Mouse (Mus musculus): ENCODE data around the gene Alg3.

Gene Alg3

DNA sequence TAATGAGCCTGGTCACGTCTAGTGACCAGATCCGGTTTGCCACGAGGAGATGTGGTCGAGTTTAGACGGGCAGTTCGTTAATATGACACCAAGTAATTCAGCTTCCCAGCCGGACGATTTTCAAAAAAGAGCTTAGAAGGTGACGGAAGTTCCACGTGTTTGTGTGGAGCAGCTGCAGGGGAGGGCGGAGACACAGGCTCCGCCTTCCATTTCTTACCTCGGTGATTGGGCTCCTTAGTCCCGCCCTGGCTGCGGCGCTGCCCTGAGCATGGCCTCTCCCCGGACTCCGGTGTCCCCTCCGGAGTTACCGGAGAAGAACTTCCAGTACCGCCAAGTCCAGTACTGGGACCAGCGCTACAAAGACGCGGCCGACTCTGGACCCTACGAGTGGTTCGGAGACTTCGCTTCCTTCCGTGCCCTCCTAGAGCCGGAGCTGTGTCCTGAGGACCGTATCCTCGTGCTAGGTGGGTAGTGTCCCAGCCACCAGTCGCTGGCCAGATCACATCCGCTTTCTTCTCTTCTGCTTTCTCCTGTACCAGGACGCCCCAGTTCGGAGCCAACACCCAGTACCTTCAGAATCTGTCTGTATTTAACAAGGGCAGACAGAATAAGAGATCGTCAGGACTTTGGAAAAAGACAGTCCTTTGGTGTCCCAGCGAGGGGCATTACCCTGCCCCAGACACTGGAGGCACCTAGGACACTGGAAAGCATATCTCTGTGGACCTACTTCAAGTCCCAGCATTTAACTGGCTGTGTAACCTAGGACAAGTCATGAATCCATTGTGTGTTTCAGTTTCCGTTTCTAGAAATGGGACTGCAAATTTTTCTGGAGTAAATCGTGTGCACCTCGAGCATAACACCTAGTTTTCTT is at the start of gene Alg3, which contains the start of the genes Eef1akmt4 and Gm49333:
Alg3 (minus strand) TSS at position 379 of the 871 bp plus-strand sequence.
Eef1akmt4 (plus strand) TSS at position 237 of the 871 bp plus-strand sequence.
Gm49333 (plus strand) TSS at position 254 of the 871 bp plus-strand sequence.
- peak; percentile 93 for DNase-seq (ENCODE audit: low read depth, low spot score)

DNA sequence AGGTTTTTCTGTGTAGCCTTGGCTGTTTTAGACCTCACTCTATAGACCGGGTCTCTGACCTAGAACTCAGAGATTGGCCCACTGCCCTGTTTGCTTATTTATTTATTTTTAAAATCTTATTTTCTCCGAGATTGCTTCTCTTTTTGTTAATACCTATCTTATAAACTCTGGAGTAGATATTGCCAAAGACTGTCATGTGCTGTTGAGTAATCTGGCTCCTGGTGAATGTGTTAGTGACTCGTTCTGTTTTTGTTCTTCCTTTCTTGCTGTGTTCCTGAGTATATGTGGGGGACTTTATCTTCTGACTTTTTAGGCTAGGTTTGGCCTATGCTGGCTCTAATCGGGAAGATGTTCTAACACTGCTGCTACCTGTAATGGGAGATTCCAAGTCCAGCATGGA is 46.1 kb upstream of the Alg3 start:
- DNase-seq (ENCODE audit: low read depth, low spot score): no peak

DNA sequence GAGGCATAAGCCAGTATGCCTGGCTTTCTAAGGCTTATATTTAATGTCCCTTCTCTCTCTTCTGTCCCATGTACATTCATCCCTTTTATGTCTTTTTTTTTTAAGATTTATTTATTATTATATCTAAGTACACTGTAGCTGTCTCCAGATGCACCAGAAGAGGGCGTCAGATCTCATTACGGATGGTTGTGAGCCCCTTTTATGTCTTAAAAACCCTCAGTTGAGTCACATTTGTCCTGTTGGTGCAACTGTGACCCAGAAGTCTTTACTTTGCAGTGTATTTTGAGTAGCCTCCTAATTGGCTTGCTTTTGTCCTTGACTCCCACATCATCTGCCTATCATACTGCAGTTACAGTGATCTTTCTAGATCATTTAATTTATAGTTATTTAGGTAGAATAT is 41.8 kb upstream of the Alg3 start:
- no peak for DNase-seq (ENCODE audit: low read depth, low spot score)

GRCm38 (mm10) chr16:20651947-20652310 is 40.4 kb upstream of the Alg3 start:
- DNase-seq (ENCODE audit: low read depth, low spot score): no peak

- DNase-seq (ENCODE audit: low read depth, low spot score): peak; percentile 91
Measured at GRCm38 (mm10) chr16:20651076-20651946, 39.8 kb upstream of the Alg3 start, which contains the start of gene Psmd2. Gene Psmd2, plus strand, starts transcription at chr16:20651652.

GRCm38 (mm10) chr16:20643911-20644310 is 32.4 kb upstream of the Alg3 start:
- DNase-seq (ENCODE audit: low read depth, low spot score): no peak

GRCm38 (mm10) chr16:20642161-20642560 is 30.6 kb upstream of the Alg3 start:
- DNase-seq (ENCODE audit: low read depth, low spot score): peak; percentile 43

GRCm38 (mm10) chr16:20638367-20638766 is 26.8 kb upstream of the Alg3 start:
- DNase-seq (ENCODE audit: low read depth, low spot score): no peak

- no peak for DNase-seq (ENCODE audit: low read depth, low spot score)
Measured at GRCm38 (mm10) chr16:20637410-20637809, 25.9 kb upstream of the Alg3 start.

DNA sequence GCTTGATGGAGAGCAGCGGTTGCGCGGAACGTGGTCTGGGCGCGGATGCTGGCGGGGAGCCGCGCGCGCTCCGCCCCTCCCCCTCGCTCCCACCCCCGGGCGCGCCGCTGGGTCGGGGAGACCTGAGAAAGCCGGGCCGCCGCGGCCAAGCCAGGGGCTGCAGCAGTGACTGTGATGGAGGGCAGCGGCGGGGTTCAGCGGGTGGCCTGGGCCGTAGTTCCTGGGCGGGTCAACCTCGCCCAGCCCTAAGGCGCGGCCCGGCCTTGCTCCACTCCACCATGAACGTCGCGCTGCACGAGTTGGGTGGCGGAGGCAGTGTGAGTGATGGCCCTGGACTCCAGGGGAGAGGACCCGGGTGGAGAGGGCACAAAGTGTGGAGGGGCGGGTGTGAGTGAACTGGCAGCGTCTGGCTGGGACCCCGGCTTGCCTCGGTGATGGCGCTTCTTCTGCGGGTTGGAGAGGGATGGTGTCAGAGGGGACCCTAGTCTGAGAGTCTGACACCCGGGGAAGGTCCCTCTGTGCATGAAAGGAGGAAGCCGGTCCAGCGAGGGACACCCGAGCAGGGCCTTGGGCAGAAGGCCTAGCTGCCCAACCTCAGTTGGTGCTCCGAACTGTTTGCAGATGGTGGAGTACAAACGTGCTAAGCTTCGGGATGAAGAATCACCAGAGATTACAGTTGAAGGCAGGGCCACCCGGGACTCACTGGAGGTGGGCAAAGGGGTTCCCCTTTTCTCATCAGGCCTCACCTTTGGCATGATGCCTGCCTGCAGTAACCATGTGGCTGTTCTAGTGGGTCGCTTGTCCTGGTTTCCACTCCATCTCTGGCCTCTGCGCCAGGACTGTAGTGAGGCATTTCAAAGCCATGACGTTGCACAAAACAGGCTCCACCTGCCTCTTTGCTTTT is 18.4 kb upstream of the Alg3 start, which contains the start of gene Ece2:
Ece2 (plus strand) TSS at position 98 of the 904 bp plus-strand sequence.
- DNase-seq (ENCODE audit: low read depth, low spot score): no peak

DNA sequence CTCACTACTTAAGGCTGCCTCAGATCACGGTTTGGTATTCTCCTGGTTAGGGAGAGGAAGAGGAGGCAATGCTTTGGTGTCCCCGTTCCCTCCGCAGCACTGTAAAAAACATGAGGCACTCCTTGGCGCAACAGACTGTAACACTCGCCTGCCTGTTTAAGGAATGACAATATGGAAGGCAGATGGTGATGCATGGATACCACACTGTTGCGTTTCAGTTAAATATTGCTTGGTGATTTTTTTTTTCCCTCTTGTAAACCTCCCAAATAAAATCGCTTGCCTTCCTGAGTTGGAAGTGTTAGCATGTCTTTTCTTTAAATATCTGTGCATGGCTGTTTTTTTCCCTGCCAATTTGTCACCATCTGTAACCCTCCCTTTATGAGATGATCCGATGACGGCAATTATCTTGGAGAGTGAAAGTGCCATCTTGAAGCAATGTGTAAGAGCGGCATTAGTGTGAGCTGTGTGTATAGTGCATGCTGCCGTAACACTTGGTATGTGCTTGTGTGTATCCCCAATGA is 17.4 kb upstream of the Alg3 start:
- no peak for DNase-seq (ENCODE audit: low read depth, low spot score)

GRCm38 (mm10) chr16:20623211-20623610 is 11.7 kb upstream of the Alg3 start:
- DNase-seq (ENCODE audit: low read depth, low spot score): no peak

GRCm38 (mm10) chr16:20621991-20622685 is 10.6 kb upstream of the Alg3 start:
- peak; percentile 56 for DNase-seq (ENCODE audit: low read depth, low spot score)

GRCm38 (mm10) chr16:20621191-20621990 is 9.9 kb upstream of the Alg3 start, which contains the start of gene Camk2n2:
Gene Camk2n2, minus strand, starts transcription at chr16:20621287.
- peak; percentile 59 for DNase-seq (ENCODE audit: low read depth, low spot score)

DNA sequence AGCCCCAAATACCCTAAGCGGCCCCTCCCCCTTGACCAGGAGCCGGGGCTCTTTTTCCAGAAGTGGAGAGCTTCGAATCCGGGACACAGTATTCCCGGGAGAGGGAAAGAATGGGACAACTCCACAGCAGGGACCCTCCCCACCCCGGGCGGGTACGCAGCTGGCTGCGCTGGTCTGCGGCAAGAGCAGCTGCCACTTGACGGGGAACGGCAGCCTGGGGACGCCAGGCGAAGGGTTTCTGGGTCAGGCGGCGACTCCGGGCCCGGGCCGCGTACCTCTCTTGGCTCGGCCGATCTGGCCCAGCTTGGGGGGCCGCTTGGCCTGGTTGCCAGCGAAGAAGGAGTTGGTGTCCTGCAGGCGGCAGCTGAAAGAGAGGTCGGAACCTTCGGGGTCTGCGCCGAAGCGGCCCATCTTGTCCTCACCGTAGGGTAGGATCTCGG is 9.2 kb upstream of the Alg3 start:
- no peak for DNase-seq (ENCODE audit: low read depth, low spot score)

- peak; percentile 14 for DNase-seq (ENCODE audit: low read depth, low spot score)
Measured at GRCm38 (mm10) chr16:20620399-20620735, 8.8 kb upstream of the Alg3 start.

DNA sequence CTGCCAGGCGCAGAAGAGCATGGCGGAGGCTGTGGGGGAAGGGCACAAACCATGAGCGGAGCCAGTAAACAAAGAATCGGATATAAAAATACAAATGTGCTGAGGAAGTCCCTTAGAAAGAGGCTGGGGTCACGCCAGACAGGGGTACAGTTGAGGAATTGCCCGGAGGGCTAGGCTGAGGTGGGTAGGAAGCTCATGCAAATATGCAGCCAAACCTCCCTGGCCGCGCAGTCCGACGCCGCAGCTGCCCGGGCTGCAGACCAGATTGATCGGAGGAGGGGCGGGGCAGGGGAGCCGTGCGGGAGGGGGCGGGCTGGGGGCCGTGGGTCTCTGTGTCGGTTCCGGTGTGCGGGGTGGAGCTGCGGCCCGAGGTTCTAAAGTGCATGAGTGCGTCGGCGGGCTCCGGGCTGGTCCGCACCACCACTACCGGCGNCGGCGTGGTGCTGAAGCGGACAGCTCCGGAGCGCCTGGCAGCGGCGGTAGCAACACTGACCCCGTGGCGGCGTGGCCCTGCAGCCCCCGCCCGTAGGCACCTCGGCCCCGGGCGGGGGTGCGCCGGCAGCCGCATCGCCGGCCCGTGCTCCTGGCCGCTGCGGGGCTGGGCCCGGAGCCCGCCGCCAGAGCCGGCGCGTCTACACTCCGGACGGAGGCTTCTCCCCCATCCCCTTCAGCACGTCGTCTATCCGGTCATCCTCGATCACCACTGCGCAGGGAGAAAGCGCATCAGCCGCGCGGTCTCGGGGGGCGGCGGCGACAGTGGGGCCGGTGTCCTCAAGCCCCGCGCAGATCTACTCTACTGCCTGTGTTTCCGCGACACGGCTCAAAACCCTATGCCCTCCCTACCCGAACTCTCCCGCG is 8.2 kb upstream of the Alg3 start:
- peak; percentile 40 for DNase-seq (ENCODE audit: low read depth, low spot score)

Measured in CD4-positive helper T cell, adult 2 months (primary cell).